Mouse (Mus musculus) MEL-GATA-1-ER (cell line): ENCODE measurements at regions not wholly inside any gene's neighbourhood (a gene's known extent, or its start where the extent isn't known, plus 50 kb on each side); places are given as distances from the start of the nearest gene placed in this dataset.
A peak's percentile ranks its signal among the peaks of the same experiment; 100 is the strongest.
"Not testable (repeated sequence)": the region's sequence is repeated elsewhere in the genome, so short reads cannot be mapped to it uniquely, and the experiment has no call there.

ENCODE experiments used
- DNase-seq: peaks from one replicate; pipeline ENCODE4 v3.0.0-alpha.2; 2012; ENCODE audit warnings: low read depth; ENCODE audit errors: extremely low read depth

DNA sequence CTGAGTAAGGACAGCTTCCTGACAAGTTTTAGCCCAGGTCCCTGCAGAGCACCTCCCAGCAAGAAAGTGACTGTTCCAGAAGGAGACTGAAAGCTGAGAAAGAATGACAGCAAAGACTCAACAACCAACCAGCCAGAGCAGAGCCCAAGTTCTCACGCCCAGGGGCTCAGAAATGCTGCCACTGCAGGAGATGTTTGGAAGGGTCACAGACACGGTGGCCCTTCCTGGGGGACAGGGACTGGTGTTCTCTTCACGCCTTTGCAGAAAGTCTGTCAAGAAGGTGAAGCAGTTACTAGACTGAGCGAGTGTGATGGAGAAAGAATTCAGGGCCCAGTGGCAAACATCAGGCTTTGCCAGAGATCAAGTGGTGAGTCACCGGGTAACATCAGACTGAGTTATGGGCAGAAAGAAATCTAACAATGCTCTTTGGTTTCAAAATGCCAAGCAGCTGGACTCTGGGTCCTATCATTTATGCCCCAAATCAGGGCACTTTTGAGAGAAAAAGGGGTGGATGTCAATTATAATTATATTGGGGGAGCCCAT, 154.2 kb upstream of the Hes1 start:
- DNase-seq: no peak

DNA sequence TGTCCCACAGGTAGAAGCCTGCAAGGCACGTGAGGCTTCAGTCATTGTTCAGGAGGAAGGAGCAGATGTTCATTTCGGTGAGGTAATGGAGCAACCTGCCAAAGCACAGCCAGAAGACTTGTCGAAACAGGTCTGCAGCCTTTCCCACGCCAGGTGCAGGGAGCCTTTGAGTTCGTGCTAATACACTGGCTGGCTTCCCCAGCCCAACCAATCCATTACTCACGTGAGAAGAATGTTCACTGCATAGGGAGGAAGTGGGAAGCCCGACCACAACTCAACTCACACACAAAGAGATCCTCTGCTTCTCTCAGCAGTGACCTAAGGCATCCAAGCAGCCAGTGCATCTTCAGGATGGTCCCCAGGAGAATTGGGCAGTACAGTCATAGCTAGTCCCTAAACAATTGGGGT, 153.0 kb upstream of the Hes1 start:
- DNase-seq: no peak

DNA sequence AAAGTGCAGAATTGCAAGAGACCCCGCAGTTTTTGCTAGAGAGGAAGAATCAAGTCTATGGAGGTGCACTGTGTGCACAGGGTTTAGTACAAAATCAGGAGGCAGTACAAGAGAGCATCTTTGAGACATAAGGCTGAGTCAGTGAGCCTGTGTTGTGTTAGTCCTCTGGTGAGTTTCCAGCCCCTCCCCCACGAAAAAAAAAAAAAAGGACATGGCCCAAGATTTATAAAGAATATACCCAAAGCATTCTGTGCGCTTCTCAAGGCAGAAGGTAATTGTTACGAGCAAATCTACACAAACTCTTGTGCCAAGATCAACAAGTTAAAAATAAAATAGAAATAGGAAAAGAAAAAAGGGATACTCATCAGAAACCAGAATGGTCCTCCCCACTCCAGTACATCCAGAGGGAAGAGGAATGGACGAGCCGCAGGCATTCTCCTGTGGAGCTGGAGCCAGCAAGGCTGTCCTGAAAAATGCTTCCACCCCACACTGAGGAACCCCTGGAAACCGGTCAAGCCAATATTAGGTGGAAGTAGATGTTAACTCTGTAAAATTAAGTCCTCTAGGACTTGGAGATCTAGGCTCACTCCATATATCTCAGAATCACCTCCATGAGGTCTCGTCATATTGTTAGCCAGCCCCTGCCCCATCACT, 150.7 kb upstream of the Hes1 start:
- no peak for DNase-seq

DNA sequence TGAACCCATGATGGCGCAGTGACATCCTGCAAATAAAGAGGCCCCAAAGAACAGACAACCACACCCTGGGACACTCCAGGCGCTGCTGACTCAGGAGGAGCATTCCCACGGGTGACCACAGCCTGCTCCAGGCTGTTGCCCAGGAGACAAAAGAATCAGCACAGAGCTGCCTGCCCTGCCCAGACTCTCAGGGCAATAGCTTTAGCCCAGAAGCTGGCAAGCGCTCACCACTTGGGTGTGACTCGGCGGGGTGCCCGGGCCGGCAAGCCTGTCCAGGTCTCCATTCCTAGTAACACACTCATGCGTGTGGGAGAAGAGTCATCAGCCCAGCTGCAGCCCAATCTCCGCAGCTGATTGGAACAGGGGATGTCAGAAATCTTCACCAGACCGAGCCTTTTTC, 148.8 kb upstream of the Hes1 start:
- no peak for DNase-seq

DNA sequence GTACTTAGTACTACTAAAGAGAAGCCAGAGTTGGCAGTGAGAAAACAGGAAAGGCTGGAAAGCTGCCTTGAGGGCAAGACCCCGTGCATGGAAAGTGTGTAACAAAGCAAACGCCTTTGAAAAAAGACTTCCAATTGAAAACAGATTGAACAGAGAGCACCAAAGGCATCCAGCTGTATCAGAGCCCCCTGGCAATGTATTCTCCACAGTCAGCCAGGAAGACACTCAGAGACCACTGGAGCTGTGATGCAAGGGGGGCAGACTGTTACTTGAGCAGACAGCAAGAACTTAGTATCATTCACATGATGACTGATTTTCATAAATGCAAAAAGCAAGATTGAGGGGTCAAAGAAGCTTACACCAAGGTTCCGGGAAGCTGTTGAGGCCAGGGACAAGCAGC, 146.2 kb upstream of the Hes1 start:
- DNase-seq: no peak

DNA sequence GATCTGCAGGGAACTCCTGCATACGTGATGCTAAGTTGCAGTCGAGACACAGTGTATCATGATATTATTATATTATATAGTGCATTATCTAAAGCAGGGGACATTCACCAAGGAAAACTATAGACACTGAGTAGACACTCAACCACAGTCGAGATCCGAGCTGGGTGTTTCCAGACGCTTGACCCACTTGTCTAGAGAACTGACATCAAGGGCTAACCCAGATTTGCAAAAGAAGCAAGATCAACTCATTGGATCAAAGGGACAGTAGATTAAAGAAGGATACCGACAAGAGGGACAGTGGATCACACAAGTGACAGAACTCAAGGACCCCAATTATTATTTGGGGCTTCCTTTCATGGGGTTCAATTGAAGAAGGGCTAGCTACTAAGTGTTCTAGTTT, 145.8 kb upstream of the Hes1 start:
- DNase-seq: no peak

DNA sequence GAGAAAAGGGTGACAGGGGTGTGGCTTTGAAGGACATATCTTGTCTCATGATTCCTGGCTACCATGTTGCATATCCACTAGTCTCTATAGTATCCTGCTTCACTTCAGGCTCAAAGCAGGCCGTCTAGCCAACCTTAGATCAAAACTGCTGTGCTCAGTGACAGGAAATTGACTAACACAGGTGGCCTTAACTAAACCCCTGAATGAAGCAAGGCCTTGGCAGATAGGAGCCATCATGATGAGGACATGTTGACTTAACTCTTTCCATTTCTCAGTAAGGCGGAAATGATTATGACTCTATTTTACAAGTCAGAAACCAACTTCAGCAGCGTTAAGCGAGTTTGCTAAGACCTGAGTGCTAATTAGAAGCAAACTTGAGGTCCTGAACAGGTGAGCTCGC, 143.2 kb upstream of the Hes1 start:
- DNase-seq: no peak

DNA sequence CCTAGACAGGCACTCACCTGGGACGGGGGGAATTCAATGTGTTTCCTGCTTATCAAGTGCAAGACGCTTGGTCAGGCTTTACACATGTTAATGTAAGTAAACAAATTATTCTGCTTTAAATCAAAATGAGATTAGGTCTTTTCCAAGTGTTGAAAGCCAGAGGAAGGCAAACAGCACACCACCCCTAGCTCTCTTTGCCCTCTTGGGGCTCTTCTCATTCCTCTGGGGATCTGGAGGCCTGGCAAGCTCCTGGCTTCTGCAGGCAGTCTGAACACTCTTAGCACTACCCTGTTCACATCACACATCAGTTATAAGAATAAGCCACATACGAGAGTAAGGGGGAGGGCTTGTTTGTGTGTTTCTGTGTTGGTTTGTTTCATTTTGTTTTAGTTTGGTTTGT, 142.8 kb upstream of the Hes1 start:
- DNase-seq: no peak

DNA sequence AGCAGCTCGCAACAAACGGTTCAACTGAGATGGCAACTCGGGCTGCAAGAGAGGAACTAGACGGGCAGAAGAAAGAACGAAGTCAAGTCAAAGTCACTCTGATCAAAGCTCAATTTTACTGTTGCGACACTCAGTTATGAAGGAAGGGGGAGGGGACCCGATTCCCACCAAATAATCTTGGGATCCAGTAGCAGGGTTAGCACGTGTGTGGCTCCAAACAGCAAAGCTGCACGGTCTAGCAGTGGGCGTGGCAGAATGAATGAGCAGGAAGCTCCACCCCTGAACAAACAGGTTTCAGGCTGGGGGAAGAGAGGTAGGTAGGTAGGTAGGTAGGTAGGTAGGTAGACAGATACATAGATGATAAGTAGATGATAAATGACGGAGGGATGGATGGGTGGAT, 136.9 kb upstream of the Hes1 start:
- DNase-seq: not testable (repeated sequence)

DNA sequence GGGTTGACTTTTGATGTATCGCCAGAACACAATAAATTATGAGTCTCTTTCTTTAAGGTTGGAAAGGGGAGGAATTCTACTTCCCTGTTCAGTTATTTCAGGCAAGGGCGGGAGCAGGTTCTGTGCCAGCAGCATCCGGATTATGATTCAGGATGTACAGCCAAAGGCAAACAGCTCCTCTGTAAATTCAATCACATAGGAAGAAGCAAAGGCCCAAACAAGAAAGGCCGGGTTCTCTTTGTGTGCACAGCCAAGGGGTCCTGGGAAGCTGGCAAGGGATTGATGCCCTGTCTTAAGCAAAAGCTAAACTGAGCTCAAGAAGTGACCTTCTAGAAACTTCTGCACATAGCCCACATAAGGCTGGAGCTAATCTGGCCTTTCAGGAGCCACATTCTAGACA, 135.9 kb upstream of the Hes1 start:
- DNase-seq: no peak

DNA sequence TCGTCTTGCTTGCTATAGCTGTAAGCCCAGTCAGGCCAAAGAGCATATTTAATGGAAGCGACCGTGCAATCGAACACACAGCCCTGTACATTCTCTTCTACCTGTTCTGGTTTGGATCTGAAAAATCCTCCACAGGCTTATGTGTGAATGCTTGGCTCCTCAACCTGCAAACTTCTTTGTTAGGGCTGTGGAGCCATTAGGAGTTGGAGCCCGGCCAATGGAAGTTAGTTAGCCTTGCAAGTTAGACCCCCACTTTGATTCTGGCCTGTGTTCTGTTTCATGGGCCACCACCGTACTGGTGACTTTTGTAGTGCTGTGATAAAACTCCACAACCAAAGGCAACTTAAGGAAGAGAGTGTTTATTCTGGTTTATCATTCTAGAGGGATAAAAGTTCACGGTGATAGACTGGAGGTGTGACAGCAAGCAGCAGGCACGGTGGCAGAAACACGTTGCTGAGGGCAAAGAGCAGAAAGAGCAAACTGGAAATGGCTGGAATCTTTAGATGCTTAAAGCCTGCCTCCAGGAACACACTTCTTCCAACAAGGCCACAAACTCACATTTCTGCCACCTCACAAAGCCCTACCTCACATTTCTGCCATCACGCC, 132.3 kb upstream of the Hes1 start:
- no peak for DNase-seq

DNA sequence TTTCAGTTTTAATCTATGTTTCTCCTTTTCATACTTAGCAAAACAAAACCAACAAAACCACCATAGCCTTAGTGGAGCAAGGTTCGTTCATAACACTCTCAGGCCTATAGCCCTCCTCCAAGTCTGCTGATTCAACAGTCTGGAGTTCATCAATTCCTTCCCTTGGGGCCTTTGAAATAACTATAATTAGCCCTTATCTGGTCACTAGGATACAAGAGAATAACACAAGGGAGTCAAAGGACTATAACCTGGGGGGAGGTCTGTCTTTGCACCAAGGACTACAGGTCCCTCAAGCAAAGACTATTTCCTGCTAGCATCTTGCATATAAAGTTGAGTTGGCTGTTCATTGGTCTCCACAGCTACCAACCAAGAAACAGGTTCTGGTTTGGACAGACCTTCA, 129.5 kb upstream of the Hes1 start:
- no peak for DNase-seq

DNA sequence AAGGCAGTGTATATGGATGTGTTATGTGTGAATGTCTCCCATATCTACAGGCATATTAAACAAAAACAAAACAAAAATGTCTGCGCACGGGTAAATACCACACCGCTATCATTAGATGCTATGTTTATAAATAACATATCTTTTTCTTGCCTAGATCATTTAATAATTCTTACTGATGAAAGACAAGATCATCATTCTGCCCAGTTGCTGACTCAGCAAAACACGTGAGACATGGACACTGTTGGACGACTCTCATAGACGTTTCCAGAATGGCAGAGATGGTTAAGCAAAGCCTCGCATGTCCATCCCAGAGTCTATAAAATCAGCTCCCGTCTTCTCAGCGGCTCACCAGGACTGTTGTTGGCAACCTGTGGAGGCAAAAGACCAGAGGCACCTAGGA, 125.5 kb upstream of the Hes1 start:
- no peak for DNase-seq

DNA sequence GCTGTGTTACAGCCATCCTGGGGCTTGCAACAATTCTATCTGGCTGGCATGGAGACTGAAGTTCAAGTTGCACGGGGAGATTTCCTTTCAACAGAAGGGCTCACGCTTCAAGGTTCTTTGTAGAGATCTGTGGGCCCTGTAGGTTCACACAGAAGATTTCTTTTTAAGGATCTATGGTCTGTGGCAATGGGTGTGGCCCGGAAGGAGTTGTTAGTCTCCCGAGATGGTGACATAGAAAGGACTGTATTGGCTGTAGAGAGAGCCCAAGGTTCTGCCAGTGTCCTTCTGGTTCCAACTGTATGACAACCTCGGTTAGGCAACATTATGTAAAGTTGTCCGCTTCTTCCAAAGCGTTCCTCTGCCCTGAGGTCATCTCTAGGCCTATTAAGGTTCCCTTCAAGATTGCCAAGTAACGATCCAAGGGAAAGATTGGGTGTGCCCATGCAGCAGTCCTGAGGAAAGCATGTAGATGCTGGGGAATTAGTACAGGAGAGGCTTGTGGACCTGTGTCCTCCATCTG, 124.8 kb upstream of the Hes1 start:
- no peak for DNase-seq

DNA sequence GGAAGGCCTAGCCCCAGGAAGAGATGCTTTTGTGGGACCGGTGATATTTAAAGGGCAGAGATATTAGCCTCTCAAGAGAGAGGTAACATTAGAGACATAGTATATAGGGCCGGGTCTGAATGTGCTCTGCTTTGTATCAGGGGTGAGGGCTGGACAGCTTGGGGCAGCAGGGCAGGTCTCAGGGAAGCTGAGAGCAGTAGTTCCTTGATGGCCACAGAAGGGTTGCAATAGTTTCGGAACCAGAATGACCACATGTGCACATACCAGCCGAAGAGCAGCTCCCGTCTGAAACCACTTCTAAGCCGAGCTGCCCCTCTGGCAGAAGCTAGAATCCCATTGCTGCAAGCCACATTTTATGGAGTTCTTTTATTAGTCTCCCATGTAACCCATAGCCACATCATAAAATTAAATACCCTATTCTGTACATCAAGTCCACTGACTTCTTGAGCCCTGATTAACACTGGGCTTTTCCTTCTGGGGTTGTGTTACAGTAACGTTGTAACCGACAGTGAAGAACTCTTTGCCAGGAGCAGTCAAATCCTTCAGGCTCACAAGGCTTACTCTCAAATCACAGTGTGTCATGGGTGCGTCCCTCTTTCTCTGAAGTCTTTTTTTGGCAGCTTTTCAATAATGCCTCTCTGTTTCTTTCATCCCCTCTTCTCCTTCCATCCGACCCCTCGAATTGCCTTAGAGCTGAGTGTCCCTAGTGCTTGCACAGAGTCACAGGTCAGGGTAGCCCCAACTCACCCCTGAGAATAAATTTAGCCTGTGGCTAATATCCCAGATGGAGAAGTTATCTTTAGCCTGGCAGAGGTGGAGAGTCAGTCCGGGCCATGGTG, 124.1 kb upstream of the Hes1 start:
- DNase-seq: no peak

DNA sequence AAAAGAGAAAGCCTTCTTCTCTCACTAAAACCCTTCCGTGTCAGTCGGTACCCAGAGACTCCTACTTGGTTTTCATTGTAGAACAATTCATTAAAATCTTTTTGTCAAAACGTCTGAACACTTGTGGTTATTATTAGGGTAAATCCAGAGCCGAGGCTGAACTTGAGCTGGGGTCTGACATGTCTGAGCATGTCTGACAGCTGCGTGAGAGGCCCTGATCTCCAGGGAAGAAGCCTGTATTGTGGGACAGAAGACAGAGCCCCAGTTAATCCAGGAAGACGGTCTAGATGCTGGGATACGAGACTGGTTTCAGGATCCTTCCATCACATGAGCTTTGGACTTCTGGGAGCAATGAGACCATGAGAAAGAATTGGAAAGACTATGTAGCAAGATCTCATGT, 122.1 kb upstream of the Hes1 start:
- DNase-seq: no peak

DNA sequence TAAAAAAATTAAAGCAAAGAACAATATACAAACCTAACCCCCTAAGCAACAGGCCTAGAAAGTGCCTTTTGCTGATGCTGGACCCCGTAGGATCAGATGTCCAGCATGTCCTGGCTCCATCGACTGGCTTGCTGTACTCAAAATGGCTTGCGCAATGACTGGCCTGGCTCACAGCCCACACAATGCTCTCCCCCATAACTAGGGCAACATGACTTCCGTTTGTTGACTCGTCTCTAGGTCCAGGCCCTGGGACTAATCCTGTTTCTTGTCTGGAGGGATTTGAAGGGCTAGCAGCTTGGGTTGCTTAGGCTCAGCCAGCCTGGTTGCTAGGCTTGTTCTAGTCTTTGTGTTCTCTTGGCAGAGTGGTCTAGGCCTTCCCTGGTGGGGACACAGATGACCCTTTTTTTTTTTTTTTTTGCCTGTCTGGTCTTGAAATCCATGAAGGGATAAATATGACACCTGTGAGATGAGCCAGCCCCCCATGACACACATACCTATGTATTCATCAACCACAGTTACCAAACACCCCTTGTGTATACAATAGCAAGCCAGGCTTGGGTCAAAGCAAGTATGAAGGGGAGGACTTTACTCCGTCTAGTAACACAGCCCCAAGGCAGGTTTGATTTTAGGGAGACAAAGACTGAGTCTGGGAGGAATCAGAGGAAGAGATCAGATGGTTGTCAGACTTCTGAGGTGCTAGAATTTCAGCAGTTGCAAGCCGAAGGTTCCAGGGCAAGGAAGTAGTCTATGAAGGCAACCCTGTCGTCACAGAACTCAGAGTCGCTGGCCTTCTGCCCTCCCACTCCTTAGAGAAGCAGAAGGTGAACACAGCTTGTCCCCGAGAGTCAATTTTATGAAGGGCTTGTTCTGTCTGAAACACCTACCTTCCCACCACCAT, 120.0 kb upstream of the Hes1 start:
- DNase-seq: no peak

DNA sequence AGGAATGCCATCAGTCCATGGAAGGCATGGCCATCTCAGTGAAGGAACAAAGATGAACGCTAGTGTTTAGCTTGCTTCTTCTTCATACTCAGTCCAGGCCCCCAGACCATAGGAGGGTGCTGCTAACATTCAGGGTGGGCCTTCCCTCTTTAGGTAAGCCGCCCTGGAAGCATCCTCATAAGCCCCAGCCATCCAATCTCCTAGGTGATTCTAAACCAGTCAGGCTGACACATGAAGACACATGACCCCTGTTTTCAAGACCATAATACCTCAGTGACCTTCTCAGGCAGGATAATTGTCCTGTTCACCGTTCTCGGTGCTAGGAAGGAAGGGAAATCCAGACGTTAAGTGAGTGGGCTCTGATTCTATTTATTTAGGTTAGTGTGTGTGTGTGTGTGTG, 119.2 kb upstream of the Hes1 start:
- no peak for DNase-seq

DNA sequence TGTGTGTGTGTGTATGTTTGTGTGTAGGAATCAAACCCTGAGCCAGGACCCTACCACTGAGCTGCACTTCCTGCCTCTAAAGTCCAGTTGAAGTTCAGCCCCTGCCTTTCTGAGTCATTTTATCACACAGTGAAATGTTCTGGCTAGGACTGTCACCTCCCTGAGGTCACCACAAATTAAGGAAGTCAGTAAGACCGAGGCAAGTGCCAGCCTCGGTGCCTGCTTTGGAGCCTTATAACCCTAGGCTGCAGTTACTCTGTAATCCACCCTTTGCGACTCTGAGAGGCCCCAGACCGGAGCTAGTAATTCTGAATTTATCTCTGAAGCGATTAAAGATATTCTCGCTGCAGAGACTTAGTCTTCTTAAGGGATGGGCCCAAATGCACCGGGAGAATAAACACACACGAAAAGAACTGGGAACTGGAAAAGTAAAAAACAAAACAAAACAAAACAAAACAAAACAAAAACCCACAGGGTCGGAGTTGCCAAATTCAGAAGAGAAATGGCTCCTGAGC, 118.8 kb upstream of the Hes1 start:
- peak; percentile 50 for DNase-seq

DNA sequence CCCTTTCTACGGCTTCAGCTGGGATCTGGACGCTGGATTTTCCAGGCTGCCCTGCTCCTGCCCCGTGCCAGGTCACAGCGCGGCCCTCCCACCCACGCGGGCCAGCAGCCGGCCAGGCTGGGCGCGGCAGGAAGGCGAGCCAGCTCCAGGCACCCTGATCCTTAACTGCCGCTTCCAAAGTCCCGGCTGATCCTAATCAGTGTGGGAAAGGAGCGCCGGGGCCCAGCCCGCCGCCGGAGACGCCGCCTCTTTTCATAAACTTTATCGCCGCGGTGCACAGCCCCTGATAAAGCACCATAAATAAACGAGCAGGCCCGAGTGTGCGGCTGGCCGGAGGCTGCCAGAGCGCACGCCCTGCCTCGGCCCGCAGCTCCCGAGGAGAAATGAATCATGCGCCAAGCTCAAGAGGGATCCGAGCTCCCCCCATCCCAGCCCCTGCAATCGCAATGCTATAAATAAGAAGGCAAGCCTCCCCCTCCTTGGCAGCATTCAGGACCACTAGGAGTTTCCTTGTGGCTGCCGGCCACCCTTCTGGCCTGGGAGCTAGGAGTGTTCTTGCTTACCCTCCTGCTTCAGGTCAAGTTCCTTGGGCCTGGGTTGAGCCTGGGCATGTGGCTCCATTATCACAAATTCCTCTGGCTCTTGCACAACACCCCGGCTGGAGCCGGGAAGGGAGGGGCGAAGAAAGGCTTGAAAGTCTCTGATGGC, 118.1 kb upstream of the Hes1 start:
- peak; percentile 5 for DNase-seq
